Mouse (Mus musculus) forelimb bud, embryonic 11.5 days (tissue): ENCODE data around the gene Prtn3.

Source experiments
- DNase-seq: peaks from one replicate; pipeline ENCODE4 v3.0.0-alpha.2; 2012; ENCODE audit warnings: low read depth, low spot score

Prtn3 gene

GRCm38 (mm10) chr10:79874290-79874862 is at the start of gene Prtn3, which contains the start of gene Plppr3:
Prtn3 (plus strand) TSS chr10:79874476.
Plppr3 (minus strand) TSS chr10:79874634.
- peak; percentile 76 for DNase-seq

DNA sequence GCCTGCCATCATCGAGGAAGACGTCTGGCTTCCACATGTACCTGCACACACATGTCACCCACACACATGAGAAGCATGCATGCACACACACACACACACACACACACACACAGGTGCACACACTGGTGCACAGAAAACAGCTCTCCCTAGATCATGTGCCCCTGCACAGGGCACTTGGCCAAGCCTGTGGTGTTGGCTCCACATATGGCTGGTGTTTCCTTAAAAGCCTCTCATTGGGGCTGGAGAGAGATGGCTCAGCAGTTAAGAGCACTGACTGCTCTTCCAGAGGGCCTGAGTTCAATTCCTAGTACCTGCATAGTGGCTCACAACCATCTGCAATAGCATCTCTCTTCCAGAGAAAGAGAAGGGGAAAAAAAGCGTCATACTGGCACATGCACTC is 42.7 kb upstream of the Prtn3 start:
- no peak for DNase-seq

- DNase-seq, result no peak
These were observed 42.1 kb upstream of the Prtn3 start for GRCm38 (mm10) chr10:79832026-79832785.

GRCm38 (mm10) chr10:79832786-79833181 is 41.5 kb upstream of the Prtn3 start:
- no peak for DNase-seq

- peak; percentile 82 for DNase-seq
These were observed 39.4 kb upstream of the Prtn3 start for GRCm38 (mm10) chr10:79834769-79835398.

GRCm38 (mm10) chr10:79836918-79837317 is 37.4 kb upstream of the Prtn3 start:
- DNase-seq, result no peak

DNA sequence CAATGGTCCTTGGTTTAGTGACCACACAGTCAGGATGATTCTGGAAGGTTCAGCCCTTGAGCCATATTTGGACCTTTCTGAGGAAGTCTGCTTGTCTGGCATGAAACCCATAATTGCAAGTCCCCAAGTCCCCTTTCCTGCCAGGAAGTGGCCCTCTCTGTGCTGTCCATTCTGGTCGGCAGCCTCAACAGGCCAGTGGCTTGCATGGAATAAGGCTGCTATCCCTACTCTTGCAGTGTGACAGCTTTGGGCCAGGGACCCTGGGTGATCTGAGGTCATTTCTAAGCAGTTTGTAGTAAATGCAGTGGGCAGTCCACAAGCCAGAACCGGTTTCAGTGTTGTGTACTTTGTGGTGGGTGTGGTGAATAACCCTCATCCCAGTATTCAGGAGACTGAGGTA is 36.1 kb upstream of the Prtn3 start:
- DNase-seq, result no peak

DNA sequence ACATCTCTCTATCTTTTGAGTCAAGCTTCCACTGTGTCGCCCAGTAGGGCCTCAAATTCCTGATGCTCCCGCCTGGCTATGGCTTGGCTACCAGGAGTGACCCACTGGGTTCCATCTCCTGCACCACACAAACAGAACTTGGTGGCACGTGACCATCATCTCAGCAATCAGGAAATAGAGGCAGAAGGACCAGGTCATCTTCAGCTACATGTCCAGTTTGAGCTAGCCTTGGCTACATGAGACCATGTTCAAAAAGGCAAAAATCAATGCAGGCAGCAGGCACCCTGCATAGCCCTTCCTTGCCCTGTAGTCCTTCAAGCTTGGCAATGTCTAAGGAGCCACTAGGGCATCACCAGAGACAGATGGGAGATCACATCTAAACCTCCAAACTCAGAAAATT is 34.2 kb upstream of the Prtn3 start:
- DNase-seq, result no peak

- peak; percentile 80 for DNase-seq
These were observed 33.4 kb upstream of the Prtn3 start for GRCm38 (mm10) chr10:79840644-79841551.

DNA sequence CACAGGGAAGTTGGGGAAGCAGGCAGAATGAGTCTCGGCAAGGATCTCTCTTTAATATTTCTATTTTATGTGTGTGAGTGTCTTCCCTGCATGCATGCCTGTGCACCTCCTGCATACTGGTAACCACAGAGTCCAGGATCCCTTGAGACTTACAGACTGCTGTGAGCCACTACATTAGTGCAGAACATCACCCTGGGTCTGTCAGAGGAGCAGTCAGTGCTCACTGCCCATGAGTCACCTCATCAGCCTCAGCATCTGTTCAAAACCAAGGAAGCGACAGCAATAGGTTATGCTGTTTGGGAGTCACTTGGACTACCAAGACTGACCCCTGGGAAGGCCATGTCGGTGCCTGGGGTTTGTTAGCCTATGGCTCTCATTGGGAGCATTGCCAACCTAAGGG is 32.0 kb upstream of the Prtn3 start:
- DNase-seq, result no peak

DNA sequence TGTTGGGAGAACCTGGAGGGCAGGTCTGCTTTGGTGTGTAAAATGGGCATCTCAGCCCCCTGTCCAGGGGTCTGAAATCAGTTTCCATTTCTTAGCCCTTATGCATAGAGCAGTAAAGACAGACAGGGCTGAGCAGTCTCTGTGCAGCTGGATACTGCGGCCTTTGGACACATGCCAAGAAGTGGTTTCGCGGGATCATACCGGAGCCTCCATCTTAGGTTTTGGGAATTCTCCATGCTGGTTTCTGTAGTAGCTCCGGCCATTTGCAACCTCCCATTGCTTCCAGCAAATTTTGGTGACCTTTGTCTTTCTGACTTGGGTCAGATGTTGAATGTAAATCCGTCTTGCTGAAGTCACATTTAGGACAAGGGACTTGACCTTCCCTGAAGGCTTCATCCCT is 30.8 kb upstream of the Prtn3 start:
- no peak for DNase-seq

- no peak for DNase-seq
These were observed 27.7 kb upstream of the Prtn3 start for GRCm38 (mm10) chr10:79846553-79846952.

- no peak for DNase-seq
These were observed 24.2 kb upstream of the Prtn3 start for GRCm38 (mm10) chr10:79849941-79850628.

- DNase-seq, result no peak
These were observed 22.6 kb upstream of the Prtn3 start for GRCm38 (mm10) chr10:79851653-79852052.

GRCm38 (mm10) chr10:79852107-79852789 is 22.0 kb upstream of the Prtn3 start:
- DNase-seq, result no peak

- no peak for DNase-seq
These were observed 21.4 kb upstream of the Prtn3 start for GRCm38 (mm10) chr10:79852827-79853226.

DNA sequence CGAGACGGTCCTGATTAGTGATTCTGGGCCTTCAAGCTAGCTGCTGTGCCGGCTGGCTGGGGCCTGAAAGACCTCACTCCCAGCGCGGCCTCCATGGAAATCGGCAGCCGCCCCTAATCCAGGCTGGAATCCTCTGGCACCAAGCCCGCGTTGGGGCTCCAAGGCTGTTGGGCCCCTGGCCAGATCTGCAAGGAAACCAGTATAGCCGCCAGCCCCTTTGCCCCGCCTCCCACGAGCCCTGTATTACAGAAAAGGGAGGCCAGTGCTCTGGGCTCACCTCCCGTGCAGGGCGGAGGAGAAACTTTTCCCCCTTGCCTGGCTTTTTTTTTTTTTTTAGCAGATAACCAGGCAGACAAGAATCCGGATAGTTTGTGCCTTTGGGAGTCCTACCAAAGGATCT is 20.9 kb upstream of the Prtn3 start:
- peak; percentile 63 for DNase-seq

DNA sequence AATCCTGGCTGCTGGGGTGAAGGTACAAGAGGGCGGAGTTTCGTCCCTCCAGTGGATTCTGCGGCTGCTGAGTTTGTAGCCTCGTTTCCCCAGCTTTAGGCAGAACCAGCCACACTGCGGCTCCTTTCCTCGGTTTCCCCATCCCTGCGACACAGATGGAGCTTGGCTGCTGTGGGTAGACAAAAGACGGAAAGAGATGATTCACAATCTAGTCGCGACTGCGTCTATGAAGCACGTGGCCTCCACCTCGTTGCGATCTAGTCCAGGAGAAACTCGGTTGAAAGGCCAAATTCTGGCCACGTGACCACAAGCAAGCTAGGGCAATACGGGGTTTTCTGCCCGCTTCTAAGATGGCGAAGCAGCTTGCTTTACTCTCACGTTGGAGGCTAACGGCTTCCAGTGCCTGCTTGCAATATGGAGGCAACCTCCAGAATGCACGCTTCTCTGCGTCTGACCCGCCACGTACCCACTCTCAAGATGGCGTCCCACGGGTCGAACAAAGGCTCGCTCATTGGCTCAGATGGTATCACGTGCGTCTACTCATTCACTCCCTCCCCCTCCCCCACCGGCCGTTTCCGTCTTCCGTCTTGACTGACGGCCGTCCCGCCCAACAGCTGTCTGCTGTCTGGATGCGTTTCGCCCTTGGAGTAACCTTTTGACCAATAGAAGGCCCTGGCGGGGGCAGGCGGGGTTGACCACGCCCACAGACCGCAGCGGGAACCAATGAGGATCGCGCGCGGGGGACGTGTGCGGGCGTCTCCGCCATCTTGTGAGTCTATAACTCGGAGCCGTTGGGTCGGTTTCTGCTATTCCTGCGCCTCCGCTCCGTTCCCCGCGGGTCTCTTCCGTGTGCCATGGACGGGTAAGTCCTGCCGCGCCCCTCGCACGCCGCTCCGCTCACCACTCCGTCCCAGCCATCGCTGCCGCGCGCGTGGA is 20.1 kb upstream of the Prtn3 start, which contains the start of gene Ptbp1:
TSS of gene Ptbp1 (plus strand) at position 568 of the 936 bp plus-strand sequence.
- peak; percentile 100 for DNase-seq

- peak; percentile 72 for DNase-seq
These were observed 19.3 kb upstream of the Prtn3 start for GRCm38 (mm10) chr10:79854801-79855541.
